Mouse (Mus musculus) kidney, adult 18-20 months (tissue): ENCODE results near the gene H2-Q1.
A peak's percentile ranks its signal among the peaks of the same experiment; 100 is the strongest.
"Not testable (repeated sequence)": the region's sequence is repeated elsewhere in the genome, so short reads cannot be mapped to it uniquely, and the experiment has no call there.

Source experiments
- DNase-seq: peaks from one replicate; pipeline ENCODE4 v3.0.0; 2021

H2-Q1 gene

DNA sequence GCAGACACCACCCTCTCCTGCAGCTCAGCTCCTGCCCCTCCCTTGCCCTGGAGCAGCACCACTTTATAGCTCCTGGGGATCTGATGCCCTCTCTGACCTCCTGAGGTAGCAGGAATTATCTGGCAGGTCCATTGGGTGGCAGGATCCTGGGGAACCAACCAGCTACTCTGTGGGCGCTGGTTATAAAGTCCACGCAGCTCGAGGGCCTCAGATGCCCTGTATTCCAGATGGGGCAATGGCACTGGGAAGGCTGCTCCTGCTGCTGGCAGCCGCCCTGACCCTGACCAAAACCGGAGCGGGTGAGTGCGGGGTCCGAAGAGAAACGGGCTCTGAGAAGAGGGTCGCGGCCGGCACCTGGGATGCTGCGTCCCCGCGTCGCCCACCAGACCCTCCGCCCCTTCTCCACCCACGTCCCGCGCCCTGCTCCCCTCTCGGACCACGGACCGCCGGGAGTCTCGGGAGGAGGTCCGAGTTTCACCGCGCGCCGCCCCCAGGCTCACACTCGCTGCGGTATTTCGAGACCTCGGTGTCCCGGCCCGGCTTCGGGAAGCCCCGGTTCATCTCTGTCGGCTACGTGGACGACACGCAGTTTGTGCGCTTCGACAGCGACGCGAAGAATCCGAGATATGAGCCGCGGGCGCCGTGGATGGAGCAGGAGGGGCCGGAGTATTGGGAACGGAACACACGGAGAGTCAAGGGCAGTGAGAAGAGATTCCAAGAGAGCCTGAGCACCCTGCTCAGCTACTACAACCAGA, at the start of gene H2-Q1:
TSS of gene H2-Q1 (plus strand) at position 79 of the 755 bp plus-strand sequence.
- DNase-seq = no peak

DNA sequence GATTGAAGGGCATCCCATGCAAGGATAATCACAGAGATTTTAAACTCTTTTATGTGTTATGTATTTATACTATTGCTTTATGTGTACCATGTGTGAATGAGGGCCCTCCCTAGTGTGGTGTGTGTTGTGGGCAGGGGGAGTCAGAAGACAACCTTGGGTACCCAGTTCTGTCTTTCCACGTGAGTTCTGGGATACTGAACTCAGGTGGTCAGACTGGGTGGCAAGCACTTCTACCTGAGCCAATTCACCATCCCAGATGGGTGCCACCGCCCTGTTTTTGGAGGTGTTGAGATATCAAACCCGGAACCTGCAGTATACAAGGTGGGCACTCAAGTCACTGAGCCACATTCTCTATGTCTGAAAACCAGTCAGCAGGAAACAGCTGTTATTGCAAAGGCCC, 48.0 kb upstream of the H2-Q1 start:
- DNase-seq = no peak

DNA sequence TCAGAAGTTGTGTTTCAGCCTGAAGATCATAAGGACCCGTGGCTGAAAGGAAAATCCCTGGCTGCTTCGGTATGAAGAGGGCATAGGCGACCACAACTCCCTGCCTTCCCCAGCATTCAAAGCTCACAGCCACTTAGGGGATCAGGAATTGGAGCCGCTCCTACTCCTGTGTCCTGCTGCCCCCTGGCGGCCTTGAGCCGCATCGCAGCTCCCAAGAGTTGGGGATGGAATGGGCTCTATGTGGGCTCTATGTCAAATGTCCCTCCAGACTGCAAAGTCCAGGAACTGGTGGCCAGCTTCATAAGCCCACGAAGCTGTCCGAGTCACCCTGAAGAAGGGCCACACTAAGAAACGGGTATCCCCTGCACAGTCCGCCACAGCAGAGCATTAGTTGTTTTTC, 45.4 kb upstream of the H2-Q1 start:
- peak; percentile 94 for DNase-seq

DNA sequence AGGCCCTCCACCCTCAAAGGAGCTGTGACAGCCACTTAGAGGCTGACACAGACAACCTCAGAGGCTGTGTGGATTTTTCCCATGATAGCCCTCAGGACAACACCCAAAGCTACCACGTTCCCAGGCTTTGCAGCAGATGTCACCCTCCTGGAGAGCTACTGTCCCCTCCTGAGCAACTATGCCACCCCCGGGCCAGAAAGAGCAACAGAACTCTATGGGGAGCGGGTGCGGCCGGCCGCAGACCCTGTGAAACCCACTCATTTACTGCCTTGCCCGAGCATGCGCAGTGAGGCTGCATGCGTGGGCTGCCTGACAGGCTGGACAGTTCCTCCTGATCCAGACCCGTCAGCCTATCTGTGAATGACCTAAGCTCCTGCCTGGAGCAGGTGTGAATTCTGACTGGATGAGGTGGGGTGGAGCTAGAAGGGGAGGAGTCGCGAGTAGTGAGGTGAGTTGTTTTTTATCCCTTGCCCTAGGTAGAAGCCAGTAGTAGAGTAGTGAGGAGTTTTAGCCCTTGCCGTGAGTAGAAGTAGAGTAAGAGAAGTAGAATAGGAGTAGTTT, 43.8 kb upstream of the H2-Q1 start:
- DNase-seq = no peak

DNA sequence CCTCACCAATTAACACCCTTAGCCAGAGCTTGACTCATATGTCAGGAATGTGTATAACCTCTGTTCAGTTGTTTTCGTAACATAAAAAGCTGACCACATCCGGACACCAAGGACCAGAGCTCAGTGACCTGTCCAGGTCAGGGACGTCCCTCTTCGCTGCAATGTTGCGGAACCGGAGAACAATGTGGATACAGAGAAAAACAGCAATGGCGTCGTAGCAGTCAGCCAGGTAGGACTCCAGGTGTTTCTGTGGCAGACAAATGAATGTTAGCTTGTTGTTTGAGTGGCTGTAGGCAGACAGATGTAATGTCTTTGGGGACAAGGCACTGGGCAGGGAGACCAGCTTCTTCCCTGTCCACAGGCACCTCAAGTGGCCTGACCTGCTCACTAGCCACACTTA, 42.2 kb upstream of the H2-Q1 start:
- no peak for DNase-seq

DNA sequence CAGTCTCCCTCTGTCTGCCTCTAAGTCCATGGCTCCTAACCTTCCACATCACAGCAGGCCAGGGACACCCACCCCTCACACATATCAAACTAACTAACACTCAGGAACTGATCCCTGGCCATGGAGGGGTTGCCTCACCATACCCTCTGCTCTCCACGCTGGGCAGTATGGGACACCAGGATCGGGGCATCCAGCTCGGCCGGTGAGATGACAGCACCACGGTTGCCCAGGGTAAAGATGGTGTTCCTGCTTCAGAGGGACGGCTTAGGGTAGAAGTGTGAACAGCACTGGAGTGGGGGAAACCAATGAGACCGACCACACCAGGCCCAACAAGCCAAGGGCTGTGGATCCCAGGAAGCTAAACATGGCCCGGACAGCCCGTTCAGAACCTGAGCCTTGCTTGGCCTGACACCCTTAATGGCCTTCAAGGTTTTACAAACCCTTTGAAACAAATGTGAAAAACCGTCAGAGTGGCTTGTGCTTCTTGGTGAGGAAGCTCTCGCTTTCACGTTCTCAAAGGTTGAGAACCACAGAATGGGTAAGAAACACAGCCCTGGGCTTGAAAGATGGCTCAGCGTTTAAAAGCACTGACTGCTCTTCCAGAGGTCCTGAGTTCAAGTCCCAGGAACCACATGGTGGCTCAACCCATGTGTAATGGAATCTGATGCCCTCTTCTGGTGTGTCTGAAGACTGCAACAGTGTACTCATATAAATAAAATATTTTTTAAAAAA, 41.1 kb upstream of the H2-Q1 start:
- no peak for DNase-seq

DNA sequence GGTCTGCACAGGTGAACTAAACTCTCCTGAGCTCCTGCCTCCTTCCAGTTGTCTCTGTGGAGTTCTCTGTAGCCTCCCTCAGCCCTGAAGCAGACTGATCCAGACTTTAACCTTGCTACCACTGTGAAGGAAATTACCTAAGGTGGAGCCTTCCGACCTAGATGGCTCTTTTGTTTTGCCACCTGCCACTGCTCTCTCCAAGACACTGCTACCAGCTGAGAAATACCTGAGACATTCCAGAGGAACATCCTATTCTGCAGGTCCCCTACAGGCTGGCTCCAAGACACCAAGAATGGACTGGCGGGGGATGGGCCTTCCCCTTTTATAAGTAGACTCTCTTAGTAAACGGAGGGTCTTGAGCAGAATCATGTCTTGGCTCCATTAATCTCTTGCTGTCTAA, 39.9 kb upstream of the H2-Q1 start:
- no peak for DNase-seq

DNA sequence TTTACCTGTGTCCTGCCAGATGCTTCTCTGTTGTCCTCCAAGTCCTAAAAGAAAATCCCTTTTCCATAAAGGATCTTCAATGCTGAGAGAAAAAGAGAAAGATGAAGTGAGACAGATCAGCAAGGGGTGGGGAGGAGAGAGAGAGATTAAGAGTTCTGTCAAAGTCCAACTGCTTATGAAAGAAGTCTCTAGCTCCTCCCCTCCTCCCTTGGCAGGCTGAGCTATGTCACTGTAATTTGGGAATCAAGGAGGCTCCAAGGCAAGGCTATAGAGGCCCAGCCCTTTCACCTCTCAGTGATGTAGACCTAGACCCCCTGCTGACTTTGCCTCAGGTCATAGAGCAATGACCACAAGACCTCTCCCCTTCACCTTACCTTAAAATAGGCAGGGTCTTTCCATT, 34.8 kb upstream of the H2-Q1 start:
- DNase-seq = no peak

DNA sequence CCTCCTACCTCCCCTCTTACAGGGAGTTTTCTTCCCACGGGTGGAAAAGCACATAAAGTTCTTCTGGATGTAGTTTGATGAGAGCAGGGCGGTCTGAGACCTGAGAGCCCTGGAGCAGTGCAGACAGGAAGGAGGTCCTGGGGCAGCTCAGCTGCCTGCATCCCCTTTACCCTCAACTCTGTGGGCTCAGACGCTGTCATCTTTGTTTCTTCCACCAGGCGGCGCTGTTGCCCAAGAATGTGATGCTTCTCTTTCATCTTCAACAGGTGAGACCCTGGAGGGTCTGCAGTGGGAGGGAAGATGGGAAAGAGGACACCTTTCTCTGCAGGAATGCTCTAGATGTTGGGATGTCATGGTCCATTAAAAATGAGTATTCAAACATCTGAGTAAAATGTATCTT, 24.4 kb upstream of the H2-Q1 start:
- peak; percentile 77 for DNase-seq

DNA sequence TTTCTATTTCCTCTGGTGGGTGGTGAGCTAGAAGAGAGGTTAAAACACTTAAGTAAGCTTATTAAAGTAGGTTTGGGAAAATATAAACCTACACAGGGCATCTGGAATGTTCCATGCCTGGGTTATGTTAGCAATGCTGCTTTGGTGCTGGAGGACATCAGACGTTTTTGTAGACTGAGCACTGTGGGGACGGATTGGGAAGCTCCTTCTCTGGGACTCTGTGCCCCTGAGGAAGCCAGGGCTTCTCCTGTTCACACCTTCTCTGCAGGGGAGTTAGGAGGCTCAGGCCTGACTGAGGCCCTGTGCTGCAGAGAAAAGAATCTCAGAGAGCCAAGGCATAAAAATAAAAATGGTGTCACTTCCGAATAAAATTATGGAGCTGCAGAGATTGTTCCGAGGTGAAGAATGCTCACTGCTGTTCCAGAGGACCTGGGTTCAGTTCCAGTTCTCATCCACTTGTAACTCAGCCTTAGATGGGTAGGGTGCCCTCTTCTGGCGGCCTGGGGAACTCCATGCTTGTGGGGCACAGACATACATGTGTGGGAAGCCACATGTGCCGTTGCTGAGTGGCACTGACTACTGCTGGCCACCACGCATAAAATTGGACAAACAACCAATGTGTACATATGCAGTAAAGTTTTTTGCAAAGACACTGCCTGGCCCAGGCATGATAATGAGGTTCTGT, 19.8 kb upstream of the H2-Q1 start:
- not testable (repeated sequence) for DNase-seq

DNA sequence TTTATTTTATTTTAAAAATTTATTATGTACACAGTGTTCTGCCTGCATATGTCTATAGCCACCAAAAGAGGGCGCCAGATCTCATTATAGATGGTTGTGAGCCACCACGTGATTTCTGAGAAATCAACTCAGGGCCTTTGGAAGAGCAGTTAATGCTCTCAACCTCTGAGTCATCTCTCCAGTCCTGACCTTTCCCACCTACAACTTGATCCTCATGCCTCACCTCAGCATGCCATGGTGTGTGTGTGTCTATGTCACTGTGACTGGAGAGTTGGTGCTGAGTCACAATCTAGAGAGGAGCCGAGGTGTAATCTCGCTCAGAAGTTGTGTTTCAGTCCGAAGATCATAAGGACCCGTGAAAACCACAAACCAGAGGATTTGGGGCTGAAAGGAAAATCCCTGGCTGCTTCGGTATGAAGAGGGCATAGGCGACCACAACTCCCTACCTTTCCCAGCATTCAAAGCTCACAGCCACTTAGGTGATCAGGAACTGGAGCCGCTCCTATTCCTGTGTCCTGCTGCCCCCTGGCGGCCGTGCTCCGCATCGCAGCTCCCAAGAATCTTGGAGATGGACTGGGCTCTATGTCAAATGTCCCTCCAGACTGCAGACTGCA, 18.5 kb upstream of the H2-Q1 start:
- peak; percentile 98 for DNase-seq

DNA sequence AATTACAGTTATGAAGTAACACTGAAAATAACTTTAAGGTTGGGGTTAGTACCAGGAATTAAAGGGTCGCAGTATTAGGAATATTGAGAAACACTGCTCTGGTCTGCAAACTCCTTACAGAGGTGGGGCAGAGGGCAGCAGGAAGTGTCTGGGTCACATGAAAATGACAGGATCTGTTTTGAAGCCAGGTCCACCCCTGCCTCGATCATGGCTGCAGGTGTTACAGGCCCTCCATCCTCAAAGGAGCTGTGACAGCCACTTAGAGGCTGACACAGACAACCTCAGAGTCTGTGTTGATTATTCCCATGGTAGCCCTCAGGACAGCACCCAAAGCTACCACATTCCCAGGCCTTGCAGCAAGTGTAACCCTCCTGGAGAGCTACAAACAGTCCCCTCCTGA, 16.9 kb upstream of the H2-Q1 start:
- no peak for DNase-seq

DNA sequence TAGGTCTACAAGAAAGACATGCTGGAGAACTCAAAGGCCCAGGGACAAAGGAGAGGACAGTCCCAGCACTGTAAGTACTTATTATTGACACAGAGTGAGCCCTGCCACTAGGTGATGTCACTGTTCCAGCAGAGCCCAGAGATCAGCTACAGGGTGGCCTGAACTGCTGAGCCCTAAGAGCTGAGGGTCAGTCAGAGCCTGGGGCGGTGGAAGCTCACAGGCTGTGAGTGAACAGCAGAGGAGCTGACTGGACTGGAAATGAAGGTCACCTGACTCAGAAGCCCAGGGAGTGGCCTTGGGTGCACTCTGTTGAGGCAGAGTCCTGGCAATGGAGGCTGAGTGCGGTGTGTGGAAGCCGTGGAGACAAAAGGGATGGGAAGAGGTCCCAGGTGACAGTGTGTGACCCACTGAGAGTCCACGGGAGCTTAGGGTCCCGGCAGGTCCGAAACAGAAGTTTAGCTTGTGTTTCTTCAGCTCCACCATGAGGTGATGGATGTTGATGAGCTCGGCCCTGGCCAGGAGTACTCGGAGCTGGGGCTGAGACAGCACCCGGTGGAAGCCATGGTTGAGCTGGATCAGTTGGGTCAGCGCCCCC, 16.4 kb upstream of the H2-Q1 start:
- DNase-seq = no peak

DNA sequence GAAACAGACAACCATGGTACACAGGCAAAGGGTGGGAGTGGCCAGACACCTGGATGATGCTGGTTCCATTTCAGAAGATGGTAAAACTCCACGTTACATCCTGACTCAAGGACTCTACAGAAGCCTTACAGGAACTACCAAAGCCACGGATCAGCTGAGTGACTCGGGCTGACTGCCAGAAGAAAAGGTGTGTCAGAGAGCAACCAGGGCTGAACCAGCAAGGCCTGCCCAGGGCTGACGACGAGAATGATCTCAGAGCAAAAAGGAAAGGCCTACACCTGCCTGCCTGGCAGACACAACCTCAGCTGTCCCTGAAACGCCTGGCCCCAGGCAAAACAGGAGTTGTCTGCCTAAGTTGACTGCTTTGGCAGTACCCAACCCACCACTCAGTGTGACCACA, 15.7 kb upstream of the H2-Q1 start:
- no peak for DNase-seq

DNA sequence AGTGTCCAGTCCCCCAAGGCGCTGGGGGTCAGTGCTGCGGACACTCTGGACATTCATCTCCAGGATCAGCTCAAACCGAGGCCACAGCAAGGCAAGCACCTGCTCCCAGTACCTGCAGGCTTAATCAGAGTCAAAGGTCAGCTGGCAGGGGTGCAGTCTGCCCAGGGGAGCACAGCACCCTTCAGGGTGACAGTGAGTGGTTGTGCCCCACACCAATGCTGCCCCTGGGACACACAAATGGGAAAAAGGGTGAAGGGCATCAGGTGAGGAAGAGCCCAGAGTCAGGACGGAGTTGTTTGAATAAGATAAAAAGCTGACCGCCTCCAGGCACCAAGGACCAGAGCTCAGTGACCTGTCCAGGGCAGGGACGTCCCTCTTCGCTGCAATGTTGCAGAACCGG, 15.3 kb upstream of the H2-Q1 start:
- not testable (repeated sequence) for DNase-seq

DNA sequence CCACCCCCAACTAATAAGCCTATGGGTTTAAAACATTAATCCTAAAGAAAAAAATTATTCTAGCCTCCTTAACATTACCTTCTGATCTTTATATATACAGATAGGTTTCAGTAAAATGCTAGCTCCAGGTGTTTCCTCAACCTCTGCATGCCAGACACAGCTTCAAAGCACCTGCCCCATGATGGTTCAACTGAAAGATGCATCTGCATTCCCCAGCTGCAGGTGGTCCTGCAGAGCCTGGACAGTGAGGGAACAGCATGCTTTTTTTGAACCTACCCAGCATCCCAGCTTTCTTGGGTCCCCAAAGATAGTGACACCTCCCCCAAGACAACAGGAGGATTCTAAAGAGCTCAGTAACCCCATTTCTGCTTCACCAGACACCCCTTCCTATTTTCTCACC, 1.5 kb upstream of the H2-Q1 start:
- no peak for DNase-seq

DNA sequence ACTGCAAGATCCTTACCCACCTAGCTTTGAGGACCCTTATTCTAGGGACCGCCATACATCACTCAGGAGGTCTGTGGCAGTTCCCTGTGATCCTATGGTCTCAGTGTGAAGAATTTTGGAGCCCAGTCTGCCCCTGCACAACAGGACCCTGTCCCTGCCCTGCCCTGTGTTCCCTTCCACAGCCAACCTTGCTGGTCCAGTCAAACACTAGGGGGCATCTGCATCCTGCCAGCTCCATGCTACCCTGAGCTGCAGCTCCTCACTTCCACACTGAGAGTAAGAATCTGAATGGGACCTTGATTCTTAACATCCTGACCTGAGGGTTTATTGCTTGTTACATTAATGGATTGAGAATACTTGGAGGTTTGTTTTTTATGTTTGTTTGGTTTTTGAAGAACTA, 4.9 kb downstream of the H2-Q1 start:
- DNase-seq = not testable (repeated sequence)

DNA sequence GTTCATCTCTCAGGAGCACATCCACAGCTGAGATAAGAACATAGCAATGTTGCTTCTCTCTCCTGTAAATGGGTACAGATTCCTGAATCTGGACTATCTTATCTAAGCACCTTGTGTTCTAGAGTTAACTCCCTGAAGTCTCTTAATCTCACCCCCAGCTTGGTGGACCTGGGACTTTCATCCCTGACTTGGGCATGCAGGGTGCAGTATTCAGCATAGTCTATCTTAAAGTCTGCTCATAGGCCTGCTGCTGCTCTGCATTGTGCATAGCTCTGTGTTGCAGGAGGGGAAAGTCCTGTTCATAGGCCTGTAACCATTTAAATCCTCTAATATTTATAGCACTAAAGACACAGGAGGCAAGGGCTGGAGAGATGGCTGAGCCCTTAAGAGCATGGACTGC, 5.8 kb downstream of the H2-Q1 start:
- DNase-seq = not testable (repeated sequence)

DNA sequence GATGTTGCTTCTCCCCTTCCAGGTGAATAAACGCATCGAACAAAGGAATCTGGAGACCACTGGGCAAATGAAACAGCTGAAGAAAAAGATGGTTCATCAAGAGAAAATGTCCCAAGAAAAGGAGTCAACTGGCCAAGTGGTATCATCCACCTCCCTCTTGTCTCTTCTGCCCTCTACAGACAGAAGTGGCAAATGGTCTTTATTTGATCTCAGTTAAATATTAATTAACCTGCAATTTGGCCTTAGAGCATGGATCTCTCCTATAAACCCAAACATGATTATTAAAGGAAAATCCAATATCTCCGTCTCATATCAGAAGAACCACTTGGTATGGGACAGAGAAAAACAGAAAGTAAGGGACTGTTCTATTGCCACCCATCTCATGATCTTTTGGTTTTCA, 9.5 kb downstream of the H2-Q1 start:
- not testable (repeated sequence) for DNase-seq

DNA sequence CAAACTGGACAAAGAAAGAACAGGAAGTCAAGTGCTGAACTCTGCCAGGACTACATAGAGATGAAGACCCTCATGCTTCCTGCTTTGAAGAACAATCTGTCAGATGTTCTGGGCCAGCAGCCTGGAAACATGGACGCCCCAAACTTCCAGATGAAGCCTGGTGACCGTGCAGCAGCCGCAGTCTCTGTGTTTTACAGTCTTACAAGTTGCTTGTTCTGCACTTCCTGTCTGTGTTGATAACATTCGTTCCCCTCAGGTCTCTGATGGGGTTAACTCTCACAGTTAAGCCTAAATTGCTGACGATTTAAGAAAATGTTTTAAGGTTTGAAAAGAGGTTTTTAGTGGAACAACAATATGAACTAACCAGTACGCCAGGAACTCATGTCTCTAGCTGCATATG, 11.3 kb downstream of the H2-Q1 start:
- not testable (repeated sequence) for DNase-seq

DNA sequence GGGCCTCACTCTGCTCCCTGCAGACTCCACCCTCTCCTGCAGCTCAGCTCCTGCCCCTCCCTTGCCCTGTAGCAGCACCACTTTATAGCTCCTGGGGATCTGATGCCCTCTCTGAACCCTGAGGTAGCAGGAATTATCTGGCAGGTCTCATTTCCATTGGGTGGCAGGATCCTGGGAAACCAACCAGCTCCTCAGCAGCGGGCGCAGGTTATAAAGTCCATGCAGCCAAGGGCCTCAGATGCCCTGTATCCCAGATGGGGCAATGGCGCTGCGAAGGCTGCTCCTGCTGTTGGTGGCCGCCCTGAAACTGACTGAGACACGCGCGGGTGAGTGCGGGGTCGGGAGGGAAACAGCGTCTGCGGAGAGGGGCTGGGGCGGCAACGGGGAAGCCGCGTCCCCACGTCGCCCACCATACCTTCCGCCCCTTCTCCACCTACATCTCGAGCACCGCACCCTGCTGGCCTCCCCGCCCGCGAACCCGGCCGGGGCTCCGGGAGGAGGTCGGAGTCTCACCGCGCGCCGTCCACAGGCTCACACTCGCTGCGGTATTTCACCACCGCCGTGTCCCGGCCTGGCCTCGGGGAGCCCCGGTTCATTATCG, 22.0 kb downstream of the H2-Q1 start, which contains the start of gene H2-Q2:
TSS of gene H2-Q2 (plus strand) at position 172 of the 601 bp plus-strand sequence.
- DNase-seq = peak; percentile 11
